Mouse (Mus musculus): ENCODE measurements around the gene Ubap2l. TPM values are rescaled to one million over a fixed set of nuclear protein-coding genes. Genes with fewer than 3 reads are reported as not detected.

Gene Ubap2l
- 20.0 TPM for polyA plus RNA-seq (2015; fragmentation: Illumina TruSeq; extraction: RNeasy Lipid Tissue Mini Kit (QIAGEN cat#74804); ENCODE audit: insufficient read depth, low read depth, low replicate concordance)

GRCm38 (mm10) chr3:90052351-90053241 lies at the start of gene Ubap2l:
Gene Ubap2l (minus strand): TSS chr3:90052628.

GRCm38 (mm10) chr3:90072294-90072693 lies 19.9 kb upstream of the Ubap2l start, which contains the start of gene Tpm3:
Gene Tpm3 (plus strand): TSS chr3:90072649.

GRCm38 (mm10) chr3:90051441-90052350 lies 732 bp downstream of the Ubap2l start, which contains the start of gene 4933434E20Rik:
Gene 4933434E20Rik (plus strand): TSS chr3:90051636.

GRCm38 (mm10) chr3:89998612-89999054 lies 53.8 kb downstream of the Ubap2l start, which contains the start of gene Hax1:
Gene Hax1 (minus strand): TSS chr3:89998780.

GRCm38 (mm10) chr3:89963221-89963763 lies 89.1 kb downstream of the Ubap2l start, which contains the start of gene Atp8b2:
Gene Atp8b2 (minus strand): TSS chr3:89963508.

Other genes with a start within 250 kb of the Ubap2l start
- gene She, start 221.3 kb downstream of the Ubap2l start, polyA plus RNA-seq (2015; fragmentation: Illumina TruSeq; extraction: RNeasy Lipid Tissue Mini Kit (QIAGEN cat#74804); ENCODE audit: insufficient read depth, low read depth, low replicate concordance): 6.4 TPM
- gene Il6ra, start 139.4 kb downstream of the Ubap2l start, polyA plus RNA-seq (2015; fragmentation: Illumina TruSeq; extraction: RNeasy Lipid Tissue Mini Kit (QIAGEN cat#74804); ENCODE audit: insufficient read depth, low read depth, low replicate concordance): 4.7 TPM
- 10.9 TPM for gene Atp8b2, start 89.1 kb downstream of the Ubap2l start, polyA plus RNA-seq (2015; fragmentation: Illumina TruSeq; extraction: RNeasy Lipid Tissue Mini Kit (QIAGEN cat#74804); ENCODE audit: insufficient read depth, low read depth, low replicate concordance)
- gene Hax1, start 53.8 kb downstream of the Ubap2l start, polyA plus RNA-seq (2015; fragmentation: Illumina TruSeq; extraction: RNeasy Lipid Tissue Mini Kit (QIAGEN cat#74804); ENCODE audit: insufficient read depth, low read depth, low replicate concordance): 32.6 TPM
- 22.4 TPM for gene 4933434E20Rik, start 992 bp downstream of the Ubap2l start, polyA plus RNA-seq (2015; fragmentation: Illumina TruSeq; extraction: RNeasy Lipid Tissue Mini Kit (QIAGEN cat#74804); ENCODE audit: insufficient read depth, low read depth, low replicate concordance)
- gene Tpm3, start 20.0 kb upstream of the Ubap2l start, polyA plus RNA-seq (2015; fragmentation: Illumina TruSeq; extraction: RNeasy Lipid Tissue Mini Kit (QIAGEN cat#74804); ENCODE audit: insufficient read depth, low read depth, low replicate concordance): 51.9 TPM
- gene Nup210l, start 51.5 kb upstream of the Ubap2l start, polyA plus RNA-seq (2015; fragmentation: Illumina TruSeq; extraction: RNeasy Lipid Tissue Mini Kit (QIAGEN cat#74804); ENCODE audit: insufficient read depth, low read depth, low replicate concordance): not detected
- 1,024 TPM for gene Rps27, start 161.0 kb upstream of the Ubap2l start, polyA plus RNA-seq (2015; fragmentation: Illumina TruSeq; extraction: RNeasy Lipid Tissue Mini Kit (QIAGEN cat#74804); ENCODE audit: insufficient read depth, low read depth, low replicate concordance)
- 3.2 TPM for gene Rab13, start 161.1 kb upstream of the Ubap2l start, polyA plus RNA-seq (2015; fragmentation: Illumina TruSeq; extraction: RNeasy Lipid Tissue Mini Kit (QIAGEN cat#74804); ENCODE audit: insufficient read depth, low read depth, low replicate concordance)
- 60.7 TPM for gene Jtb, start 179.0 kb upstream of the Ubap2l start, polyA plus RNA-seq (2015; fragmentation: Illumina TruSeq; extraction: RNeasy Lipid Tissue Mini Kit (QIAGEN cat#74804); ENCODE audit: insufficient read depth, low read depth, low replicate concordance)
- gene Creb3l4, start 190.9 kb upstream of the Ubap2l start, polyA plus RNA-seq (2015; fragmentation: Illumina TruSeq; extraction: RNeasy Lipid Tissue Mini Kit (QIAGEN cat#74804); ENCODE audit: insufficient read depth, low read depth, low replicate concordance): not detected
- 13.2 TPM for gene Slc39a1, start 195.5 kb upstream of the Ubap2l start, polyA plus RNA-seq (2015; fragmentation: Illumina TruSeq; extraction: RNeasy Lipid Tissue Mini Kit (QIAGEN cat#74804); ENCODE audit: insufficient read depth, low read depth, low replicate concordance)
- 9.5 TPM for gene Crtc2, start 201.5 kb upstream of the Ubap2l start, polyA plus RNA-seq (2015; fragmentation: Illumina TruSeq; extraction: RNeasy Lipid Tissue Mini Kit (QIAGEN cat#74804); ENCODE audit: insufficient read depth, low read depth, low replicate concordance)
- gene Dennd4b, start 212.6 kb upstream of the Ubap2l start, polyA plus RNA-seq (2015; fragmentation: Illumina TruSeq; extraction: RNeasy Lipid Tissue Mini Kit (QIAGEN cat#74804); ENCODE audit: insufficient read depth, low read depth, low replicate concordance): 3.7 TPM
- gene Gatad2b, start 240.6 kb upstream of the Ubap2l start, polyA plus RNA-seq (2015; fragmentation: Illumina TruSeq; extraction: RNeasy Lipid Tissue Mini Kit (QIAGEN cat#74804); ENCODE audit: insufficient read depth, low read depth, low replicate concordance): 3.5 TPM

All from pancreas, adult 10 weeks (tissue).